Mouse (Mus musculus) brain, adult 2 months (tissue): ENCODE data around the gene Pcf11.

ENCODE experiments used
- DNase-seq: peaks from one replicate; pipeline ENCODE4 v3.0.0; 2011; ENCODE audit warnings: low read depth, low spot score

Pcf11 gene

DNA sequence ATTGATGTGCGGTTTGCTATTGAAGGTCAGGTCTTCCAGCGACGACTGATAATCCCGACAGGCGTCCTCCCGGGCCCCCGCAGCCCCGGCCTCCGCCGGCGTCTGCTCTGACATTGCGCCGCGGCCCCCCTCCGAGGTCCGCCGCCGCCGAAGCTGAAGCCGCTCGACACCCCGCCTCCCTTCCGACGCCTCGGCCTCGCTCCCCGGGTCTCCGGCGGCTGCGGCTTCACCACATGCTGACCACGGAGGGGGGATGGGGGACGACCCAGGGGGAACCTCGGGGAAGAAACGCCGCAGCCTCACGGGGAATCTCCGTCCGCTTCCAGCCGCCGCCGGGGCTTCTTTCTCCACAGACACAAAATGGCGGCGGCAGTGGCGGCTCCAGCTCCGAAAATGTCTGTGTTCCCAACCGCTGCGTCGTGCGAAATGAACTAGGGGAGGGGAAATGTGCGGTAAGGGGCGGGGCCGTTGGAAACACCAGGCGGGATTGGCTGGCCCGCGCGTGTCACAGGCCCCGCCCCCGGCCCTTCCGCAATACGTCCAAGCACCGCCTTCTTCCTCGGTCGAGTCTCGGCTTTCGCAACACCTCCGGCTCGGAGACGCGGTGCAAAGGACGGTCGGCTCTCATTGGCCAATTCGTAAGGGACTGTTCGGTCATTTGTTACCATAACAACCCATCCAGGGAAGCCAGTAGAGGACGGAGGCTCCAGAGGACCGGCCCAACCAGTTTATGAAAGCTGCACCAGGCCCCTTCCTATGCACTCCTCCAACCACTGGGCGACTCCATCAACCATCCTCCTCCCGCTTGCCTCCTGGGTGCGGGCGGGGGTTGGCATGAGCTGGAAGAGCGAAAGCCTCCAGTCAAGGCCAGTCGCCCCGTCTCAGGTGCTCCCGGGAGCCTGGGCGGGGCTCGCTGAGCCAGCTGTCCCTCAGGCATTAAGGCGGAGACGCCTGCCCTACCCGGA, at the start of gene Pcf11:
Gene Pcf11 (minus strand): TSS at position 428 of the 965 bp plus-strand sequence.
- DNase-seq = peak; percentile 100

DNA sequence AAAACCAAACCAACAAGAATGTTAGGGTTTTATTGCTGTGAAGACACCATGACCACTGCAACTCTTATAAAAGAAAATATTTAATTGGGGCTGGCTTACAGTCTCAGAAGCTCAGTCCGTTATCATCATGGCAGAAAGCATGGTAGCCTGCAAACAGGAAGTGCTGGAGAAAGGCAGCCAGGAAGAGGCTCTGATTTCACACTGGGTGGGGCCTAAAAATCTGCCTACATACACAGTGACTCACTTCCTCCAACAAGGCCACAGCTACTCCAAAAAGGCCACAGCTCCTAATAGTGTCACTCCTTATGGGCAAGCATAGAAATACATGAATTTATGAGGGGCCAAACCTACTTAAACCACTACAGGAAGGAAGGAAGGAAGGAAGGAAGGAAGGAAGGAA, 45.3 kb upstream of the Pcf11 start:
- DNase-seq = no peak

DNA sequence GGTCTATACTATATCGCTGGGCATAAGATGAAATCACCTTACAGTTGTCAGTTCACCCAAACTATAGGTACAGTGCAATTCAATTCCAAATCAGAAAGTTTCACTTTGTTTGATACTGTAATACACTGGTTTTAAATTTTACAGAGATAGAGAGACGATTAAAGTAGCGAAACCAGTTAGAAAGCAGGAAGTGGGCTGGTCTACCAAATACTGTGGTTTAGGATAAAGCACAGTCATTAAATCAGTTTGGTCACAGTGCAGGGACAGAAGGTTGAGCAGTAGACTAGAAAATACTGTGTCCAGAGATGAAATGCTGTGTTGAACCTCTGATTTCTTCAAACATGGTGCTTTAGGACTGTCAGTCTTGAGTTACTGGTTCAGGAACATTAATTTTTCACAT, 41.9 kb upstream of the Pcf11 start:
- no peak for DNase-seq

DNA sequence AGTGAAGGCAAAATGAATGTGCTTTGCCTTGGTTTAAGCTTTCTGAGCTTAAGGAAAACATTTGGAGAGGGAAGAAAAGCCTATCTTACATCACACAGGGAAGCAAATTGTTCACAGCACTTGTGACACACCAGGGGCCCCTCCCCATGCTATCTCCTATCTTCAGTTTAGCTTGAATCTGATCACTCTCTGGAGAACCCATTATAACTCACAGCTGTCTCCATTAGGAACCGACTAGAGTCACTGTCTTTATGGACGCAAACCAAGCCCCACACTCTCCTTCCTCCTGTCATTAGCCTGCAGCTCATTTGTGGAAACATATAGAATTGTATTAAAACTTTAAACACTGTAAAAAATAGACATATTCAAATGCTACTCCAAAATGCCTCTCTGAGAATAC, 39.8 kb upstream of the Pcf11 start:
- no peak for DNase-seq

DNA sequence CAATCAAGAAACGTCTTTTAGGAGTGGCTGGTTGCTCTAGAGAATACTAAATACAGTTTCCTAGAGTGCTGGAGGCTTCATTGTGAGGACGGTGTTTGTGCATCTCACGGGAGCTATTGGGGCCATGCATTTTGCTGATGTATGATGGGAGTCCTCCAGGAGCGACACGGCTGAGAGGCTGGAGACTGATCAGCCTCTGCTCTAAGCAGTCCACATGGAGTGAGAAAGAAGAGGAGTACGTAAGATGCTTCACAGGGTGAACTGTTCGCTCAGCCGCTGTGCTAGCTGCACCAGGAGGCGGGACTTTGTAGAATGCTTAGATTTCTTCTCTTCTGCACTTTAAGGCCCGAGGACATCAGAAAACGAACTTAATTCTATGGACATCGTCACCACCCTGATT, 37.0 kb upstream of the Pcf11 start:
- DNase-seq = peak; percentile 27

DNA sequence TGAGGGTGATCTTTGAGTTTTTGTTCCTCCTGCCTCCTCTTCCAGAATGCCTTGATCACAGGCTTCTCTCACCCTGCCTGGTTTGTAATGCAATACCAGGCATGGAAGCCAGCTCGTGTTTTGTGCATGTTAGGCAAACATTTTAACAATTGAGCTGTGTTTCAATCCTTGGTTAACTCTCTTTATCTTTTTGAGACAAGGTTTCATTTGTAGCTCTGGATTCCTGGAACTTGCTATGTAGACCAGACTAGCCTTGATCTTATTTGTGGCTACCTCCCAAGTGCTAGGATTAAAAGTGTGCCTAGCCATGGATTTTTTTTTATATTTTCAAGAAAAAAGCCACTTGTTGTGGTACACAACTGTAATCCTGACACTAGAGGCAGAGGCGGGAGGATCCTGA, 35.8 kb upstream of the Pcf11 start:
- DNase-seq = no peak

DNA sequence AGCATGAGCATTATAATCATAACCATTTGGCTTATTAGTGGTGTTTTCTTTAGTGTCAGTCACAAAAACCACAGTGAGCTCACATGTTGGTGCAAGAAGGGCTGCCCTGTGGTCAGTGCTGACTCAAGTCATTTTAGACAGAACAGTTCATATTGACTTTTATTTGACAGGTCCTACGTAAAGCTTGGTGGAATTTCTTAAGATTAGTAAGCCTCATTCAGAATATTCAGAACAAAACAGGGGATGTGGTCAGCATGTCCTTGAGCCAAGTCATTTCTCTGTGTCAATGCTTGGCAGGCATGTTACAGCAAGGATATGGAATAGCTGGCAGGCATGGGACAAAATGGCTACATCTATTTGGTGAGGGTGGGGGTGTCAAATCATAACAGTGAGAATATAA, 33.9 kb upstream of the Pcf11 start:
- no peak for DNase-seq

DNA sequence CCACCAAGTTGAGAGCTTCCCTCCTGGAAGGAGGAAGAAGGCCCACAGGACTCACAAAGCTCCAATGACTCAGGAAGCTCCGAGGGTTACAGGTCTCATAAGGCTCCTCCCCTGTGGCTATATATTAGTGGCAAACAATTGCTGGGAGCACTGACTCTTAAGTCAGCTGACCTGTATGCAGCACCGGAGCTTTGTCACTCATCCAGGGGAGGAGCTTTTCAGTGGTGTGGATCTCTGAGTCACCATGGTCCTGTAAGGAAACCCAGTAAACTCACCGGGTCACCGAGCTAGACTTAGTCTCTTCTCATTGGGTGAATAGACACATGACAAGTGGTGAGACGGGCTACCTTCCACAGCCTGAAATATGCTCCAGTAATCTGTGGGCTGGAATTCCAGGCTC, 29.0 kb upstream of the Pcf11 start:
- DNase-seq = no peak

DNA sequence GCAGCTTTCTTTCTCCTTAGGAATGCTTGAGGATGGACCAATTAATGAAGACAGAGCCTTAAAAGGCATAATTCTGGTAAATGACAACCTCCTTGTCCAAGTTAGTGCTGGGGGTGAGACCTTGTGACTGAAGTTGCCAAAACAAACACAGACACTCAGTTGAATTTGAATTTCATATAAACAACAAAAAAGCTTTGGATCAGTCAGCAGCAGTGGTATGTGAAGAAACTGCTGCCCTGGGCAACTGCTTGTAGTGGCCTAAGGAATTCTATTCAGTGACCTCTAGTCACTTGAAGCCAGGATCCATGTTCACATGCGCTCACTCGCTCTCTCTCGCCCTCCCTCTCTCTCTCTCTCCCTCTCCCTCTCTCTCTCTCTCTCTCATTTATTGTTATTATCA, 26.7 kb upstream of the Pcf11 start:
- no peak for DNase-seq

DNA sequence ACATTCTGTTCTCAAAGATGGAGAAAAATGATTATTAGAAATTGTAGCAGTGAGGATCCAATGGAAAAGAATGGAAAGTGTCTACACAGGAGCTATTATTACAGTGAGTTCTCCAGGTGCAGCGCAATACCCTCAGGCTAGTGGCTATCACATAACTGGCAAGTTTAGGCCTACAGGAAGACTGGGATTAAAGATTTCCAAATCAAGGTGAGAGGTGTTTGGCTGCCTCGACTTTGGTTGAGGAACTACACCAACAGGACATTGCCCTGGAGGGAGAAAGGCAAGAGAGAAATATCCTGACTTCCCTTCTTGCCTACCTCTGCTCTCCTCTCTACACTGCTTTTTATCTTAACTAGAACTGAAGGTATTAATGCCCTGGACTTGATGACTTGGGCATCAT, 19.4 kb upstream of the Pcf11 start:
- no peak for DNase-seq

DNA sequence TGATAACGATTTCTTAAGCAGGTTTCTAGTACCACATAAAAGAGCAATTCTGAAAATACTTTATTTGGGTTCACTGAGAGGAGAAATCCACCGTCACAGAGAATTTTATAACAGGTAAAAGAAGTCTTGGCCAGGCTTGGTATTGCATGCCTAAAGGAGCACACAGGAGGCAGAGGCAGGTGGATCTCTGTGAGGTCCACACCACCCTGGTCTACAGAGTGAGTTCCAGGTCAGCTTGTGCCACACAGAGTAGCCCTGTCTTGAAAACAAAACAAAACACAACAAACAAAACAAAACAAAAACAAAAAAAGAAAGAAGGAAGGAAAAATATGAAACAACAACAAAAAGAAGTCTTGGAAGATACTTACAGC, 18.6 kb upstream of the Pcf11 start:
- no peak for DNase-seq

DNA sequence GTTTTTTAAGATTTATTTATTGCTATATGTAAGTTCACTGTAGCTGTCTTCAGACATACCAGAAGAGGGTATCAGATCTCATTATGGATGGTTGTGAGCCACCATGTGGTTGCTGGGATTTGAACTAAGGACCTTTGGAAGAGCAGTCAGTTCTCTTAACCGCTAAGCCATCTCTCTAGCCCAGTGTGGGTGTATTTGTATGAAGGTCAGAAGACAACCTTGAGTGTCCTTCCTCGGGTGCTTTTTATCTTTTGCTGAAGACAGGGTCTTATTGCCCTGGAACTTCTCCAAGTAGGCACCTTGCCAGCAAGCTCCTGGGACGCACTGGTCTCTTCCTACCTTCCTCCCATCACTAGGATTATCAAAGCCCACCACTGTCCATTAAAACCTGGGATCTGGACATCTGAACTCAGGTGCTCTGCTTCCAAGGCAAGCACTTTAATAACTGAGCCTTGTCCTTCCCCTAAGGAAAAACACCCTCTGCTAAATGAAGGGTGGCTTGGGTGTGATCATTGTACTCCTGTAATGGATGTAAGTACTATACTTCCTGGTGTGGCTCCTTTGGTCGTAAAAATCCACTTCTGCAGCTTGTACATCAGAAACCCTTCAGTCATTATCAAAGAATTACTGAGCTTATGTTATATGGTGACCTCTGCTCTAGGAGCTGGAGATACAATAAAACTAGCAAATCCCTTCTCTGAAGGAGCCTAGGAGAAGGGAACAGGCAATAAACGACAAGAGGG, 18.0 kb upstream of the Pcf11 start:
- DNase-seq = no peak

DNA sequence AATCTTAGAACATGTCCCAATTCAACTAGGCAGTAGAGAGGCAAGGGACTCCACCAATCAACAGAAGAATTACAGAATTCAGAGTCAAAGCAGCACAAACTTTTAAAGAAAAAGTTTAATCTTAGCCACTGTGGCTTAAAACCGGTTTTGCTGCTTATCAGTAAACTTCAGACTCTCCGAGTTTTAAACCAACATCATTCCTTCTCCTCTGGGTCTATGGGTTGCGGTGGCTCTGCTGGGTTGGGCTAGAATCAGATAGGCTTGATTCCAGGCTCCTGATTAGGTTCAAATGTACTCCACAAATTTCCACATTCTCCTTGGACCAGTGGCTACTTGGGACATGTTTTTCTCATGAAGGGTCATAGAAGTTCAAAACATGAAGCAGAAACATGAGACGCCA, 7.6 kb upstream of the Pcf11 start:
- DNase-seq = no peak

DNA sequence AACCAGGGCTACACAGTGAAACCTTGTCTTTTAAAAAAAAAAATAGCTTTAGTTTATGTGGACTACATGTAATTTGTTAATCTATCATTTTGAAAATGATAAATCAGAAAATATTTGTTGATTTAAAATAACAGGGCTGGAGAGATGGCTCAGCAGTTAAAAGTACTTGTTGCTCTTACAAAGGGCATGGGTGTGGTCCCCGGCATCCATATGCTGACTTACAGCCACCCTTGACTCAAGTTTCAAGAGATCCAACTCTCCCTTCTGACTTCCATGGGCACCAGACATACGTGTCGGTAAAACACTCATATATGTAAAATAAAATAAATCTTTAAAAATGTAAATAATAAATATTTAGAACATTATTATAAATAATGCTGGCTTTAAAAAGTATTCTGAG, 5.4 kb upstream of the Pcf11 start:
- DNase-seq = no peak

DNA sequence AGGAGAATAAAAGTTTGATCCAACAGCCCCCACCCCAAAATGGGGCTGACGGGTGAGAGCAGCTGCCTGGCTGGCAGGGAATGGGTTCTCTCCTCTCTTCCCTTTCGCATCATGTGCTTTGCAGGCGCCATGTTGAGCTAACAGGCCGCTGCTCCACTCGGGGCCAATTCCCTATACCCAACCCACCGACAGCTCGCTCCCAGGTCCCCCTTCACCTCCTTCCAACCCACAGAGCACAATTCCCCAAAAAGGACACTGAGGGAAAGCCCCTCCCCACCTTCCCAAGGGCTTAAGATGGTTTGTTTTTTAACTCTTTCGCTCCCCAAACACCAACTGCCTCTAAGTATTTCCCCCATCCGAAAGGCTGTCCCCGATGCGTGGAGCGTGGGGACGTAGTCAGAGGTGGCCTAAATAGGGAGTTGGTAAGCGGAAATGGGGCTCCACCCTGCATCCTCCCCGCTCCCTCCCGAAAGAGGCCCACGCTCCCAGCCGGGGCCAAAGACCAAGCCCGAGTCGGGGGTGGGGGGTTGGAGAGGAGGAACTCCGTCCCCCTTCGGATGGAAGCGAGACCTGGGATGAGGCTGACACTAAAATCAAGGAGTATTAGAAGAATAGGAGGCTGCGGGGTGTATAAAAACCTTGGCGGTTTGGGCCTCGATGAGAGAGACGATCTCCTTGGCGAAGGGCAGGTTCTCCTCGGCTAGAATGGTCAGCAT, 785 bp downstream of the Pcf11 start:
- DNase-seq = peak; percentile 73

DNA sequence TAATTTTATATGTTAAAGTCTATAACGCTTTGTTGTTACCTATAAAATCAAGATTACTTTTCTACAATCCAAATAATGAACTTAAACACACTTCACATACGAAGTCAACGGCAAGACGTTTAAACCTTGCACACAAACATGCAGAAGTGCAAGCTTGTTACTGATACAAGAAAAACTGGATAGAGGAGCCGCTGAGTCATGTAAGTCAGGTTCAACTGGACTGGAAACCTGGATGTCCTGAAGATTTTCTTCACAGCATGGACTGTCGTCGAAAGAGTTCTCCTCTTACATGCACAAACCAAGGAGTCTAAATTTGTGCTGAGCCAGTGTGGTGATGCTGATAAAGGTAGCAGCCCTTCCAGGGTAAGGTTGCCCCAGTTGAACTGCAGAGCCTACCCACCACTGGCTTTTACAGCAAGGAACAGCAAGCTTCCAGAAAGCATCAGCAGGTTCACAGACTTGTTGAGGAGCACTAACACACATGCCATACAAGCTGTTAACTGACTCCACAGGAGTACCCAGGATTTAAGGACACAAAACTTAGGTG, 3.4 kb downstream of the Pcf11 start:
- DNase-seq = no peak

DNA sequence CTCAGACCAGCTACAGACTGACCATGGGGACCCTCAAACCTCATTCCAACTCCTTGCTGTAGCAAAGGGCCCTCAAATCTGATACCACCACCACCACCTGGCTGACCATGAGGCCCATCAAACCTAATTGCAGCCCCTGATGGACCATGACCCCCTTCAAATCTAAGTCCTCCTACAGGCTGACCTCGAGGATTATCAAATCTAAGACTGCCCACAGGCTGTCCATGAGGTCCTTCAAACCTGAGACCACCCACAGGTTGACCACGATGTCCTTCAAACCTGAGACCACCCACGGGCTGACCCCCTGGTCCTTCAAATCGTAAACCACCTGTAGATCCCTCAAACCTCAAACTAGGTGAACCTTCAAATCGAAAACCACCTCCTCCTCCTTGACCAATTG, 11.7 kb downstream of the Pcf11 start:
- DNase-seq = no peak

DNA sequence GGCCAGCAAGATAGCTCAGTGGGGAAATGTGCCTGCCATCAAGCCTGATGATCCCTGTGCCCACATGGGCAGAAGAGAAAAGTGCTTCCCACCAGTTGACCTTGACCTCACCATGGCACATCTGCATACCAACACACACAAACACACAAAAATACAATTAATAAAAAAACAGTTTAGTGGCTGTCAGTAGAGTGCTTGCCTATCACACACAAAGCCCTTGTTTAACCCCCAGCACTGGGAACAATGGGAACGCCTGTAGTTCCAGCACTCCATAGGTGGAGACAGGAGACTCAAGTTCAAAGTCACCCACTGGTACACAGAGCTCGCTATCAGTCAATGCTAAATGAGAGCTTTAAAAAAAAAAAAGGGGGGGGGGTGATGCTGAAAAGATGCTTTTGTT, 13.3 kb downstream of the Pcf11 start:
- no peak for DNase-seq

DNA sequence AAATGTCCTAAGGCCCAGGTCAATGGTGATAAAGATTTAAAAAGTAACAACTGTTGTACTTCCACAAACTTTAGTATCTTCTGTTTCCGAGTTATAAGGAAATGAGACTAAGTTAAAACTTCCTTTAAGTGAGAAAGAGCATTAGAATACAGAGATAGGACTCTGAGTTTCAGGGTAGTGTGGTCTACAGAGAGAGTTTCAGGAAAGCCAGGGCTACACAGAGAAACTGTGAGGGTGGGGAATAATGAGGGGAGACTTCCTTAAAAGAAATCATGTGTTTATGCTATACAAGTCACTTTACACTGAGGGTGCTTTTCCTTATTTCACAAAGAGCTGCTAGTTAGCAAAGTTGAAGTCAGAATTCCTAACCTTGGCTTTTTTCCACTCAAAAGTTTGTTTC, 16.4 kb downstream of the Pcf11 start:
- DNase-seq = no peak

DNA sequence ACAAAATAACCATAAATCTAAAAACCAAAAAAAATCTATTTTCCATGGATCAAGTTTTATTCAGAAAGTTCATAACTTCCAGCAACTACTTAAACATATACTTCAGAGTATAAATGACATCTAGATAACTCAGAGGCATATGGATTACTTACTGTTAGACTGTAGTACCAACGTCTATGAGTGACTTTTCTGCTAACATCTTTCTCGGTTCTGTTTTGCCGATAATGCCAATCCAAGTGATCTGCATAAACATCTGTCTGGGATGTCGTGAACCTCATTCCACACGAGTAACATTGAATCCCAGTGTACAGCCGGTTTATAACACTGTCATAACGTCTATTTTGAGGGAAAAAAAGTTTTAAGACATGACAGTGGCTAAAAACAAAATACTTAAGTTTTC, 21.9 kb downstream of the Pcf11 start:
- no peak for DNase-seq

DNA sequence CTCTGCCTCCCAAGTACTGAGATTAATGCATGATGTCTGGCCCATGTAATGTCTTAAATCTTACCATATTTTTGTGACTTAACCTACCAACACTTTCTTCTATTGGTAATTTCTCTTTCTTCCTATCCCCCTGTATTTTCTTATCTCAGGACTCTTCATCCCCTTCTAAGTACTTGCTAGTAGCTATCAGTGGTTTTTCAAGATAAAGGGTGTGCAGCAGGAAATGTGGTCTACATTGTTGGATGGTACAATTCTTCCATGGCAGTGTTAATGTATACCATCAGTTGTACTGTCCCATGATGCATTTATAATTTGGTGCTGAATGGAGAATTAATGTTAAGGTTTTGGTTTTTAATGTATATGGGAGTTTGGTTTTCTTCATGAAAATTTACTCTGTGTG, 27.4 kb downstream of the Pcf11 start:
- no peak for DNase-seq

DNA sequence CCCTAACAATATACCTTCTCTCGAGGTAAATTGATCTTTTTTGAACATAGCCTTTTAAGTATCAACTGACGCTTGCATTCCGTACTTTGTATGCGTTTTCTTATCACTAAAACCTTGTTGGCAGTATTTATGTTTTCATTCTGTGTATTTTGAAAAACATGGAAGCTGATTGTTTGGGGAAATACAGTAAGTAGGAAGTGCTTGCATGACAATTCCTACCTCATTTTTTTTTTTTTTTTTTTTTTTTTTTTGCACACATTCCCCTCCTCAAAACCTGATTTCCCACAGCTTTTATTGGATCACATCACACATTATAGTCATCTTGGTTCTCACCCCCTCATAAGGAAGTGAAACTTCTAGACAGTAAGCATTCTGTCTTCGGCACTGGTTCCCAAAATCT, 31.7 kb downstream of the Pcf11 start:
- no peak for DNase-seq
